Mouse (Mus musculus) right cerebral cortex, adult 2 months (tissue): ENCODE results near the gene Gm8232.
"Not testable (repeated sequence)": the region's sequence is repeated elsewhere in the genome, so short reads cannot be mapped to it uniquely, and the experiment has no call there.

ENCODE experiments used
- DNase-seq, 2 experiments: peaks; one replicate each; pipeline ENCODE4 v3.0.0; 2021 to 2022; ENCODE audit warnings: low spot score in 2 of 2

Gene Gm8232

GRCm38 (mm10) chr14:44433335-44433734 is at the start of gene Gm8232:
Gene Gm8232, plus strand, starts transcription at chr14:44433635.
- not testable (repeated sequence) for DNase-seq

GRCm38 (mm10) chr14:44384233-44384632 is 49.2 kb upstream of the Gm8232 start:
- DNase-seq, result not testable (repeated sequence)

GRCm38 (mm10) chr14:44410588-44410987 is 22.8 kb upstream of the Gm8232 start, which contains the start of gene Gm3371:
Gene Gm3371, minus strand, starts transcription at chr14:44410688.
- not testable (repeated sequence) for DNase-seq
